Mouse (Mus musculus) limb, embryonic 13.5 days (tissue): Measurements from ENCODE around the gene Pkd1. TPM values are rescaled to one million over a fixed set of nuclear protein-coding genes. Genes with fewer than 3 reads are reported as not detected.

Experiments used
- ATAC-seq: fragments of 200-750 bp; cut with Nextera tagmentation; 2 replicates; pipeline ENCODE4 v1.8.0; 2017; ENCODE audit warnings: low read depth, moderate number of reproducible peaks, moderate TSS enrichment; ENCODE audit not compliant: low FRiP score
- H3K27ac ChIP-seq: fragments of 300-500 bp; sonication (generic); 2 replicates; pipeline ENCODE4 v1.5.1; 2015; ENCODE audit warnings: inconsistent platforms, mild to moderate bottlenecking, moderate library complexity
- H3K27me3 ChIP-seq: fragments of 300-500 bp; sonication (generic); 2 replicates; pipeline ENCODE4 v1.6.1; 2015; ENCODE audit warnings: mild to moderate bottlenecking, inconsistent platforms
- H3K36me3 ChIP-seq: fragments of 300-500 bp; sonication (generic); 2 replicates; pipeline ENCODE4 v1.6.1; 2015; ENCODE audit warnings: inconsistent platforms, mild to moderate bottlenecking, moderate library complexity
- H3K4me1 ChIP-seq: fragments of 300-500 bp; sonication (generic); 2 replicates; pipeline ENCODE4 v1.6.1; 2015; ENCODE audit warnings: inconsistent platforms
- H3K4me2 ChIP-seq: fragments of 300-500 bp; sonication (generic); replicated peaks from 2 replicates; pipeline ENCODE4 v1.6.1; 2015; ENCODE audit warnings: inconsistent platforms, mild to moderate bottlenecking, moderate library complexity
- H3K4me3 ChIP-seq: fragments of 300-500 bp; sonication (generic); 2 replicates; pipeline ENCODE4 v1.5.1; 2015; ENCODE audit warnings: moderate library complexity, mild to moderate bottlenecking, inconsistent platforms
- H3K9ac ChIP-seq: fragments of 300-500 bp; sonication (generic); 2 replicates; pipeline ENCODE4 v1.6.1; 2015; ENCODE audit warnings: mild to moderate bottlenecking, inconsistent platforms
- H3K9me3 ChIP-seq: fragments of 300-500 bp; sonication (generic); 2 replicates; pipeline ENCODE4 v1.6.1; 2016; ENCODE audit warnings: inconsistent platforms
- WGBS: fragments of 180-500 bp; shearing (Covaris S2); methylation state at CpG from one replicate; pipeline ENCODE4 v1.1.7; 2015; 5-methylcytosine and 5-hydroxymethylcytosine counted together
- microRNA-seq: library from miRNA; unstranded; fragments of <30 nt; microRNA quantifications from one replicate; pipeline ENCODE4, GENCODE M21; 2016
- polyA plus RNA-seq: library from polyadenylated mRNA; unstranded; fragments of >200 nt; fragmentation: Nextera tagmentation; extraction: Ambion mirVana; gene quantifications from 2 replicates; pipeline ENCODE4 v1.2.1, GENCODE M21; 2015

Gene Pkd1
- polyA plus RNA-seq, 1 experiment from 2014 or later = 36.6 TPM

DNA sequence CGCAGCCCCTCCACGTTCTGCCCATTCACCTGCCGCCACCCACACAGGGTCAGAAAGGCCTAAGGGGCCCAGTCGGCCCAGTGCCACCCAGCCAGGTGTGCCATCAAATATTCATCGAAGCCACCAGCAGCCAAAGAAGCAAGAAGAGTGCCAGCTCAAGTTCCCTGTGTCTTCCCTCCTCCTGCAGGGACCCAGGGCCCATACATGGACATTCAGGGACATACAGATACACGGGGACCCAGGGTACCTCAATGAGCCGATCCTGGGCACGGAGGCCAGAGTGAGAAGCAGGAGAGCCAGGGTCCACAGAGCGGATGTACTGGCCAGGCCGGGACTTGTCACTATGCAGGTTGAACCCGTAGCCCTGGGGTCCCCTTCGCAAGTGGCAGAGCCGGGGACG lies 92.3 kb downstream of the Pkd1 start:
- no peak overlapping the region for H3K4me2 ChIP-seq
- no peaks in the 10 kb centered on the region for H3K27me3 ChIP-seq
- no peaks in the 10 kb centered on the region for H3K9me3 ChIP-seq
- no peak for ATAC-seq
- peaks cover 62% of the 10 kb centered on the region for H3K4me1 ChIP-seq
- no peak overlapping the region for H3K4me3 ChIP-seq
- H3K27ac ChIP-seq = no peak overlapping the region
- no peak overlapping the region for H3K9ac ChIP-seq
- WGBS = 91% methylated on average over 14 of the region's 14 CpGs
- peaks cover 69% of the 10 kb centered on the region for H3K36me3 ChIP-seq

DNA sequence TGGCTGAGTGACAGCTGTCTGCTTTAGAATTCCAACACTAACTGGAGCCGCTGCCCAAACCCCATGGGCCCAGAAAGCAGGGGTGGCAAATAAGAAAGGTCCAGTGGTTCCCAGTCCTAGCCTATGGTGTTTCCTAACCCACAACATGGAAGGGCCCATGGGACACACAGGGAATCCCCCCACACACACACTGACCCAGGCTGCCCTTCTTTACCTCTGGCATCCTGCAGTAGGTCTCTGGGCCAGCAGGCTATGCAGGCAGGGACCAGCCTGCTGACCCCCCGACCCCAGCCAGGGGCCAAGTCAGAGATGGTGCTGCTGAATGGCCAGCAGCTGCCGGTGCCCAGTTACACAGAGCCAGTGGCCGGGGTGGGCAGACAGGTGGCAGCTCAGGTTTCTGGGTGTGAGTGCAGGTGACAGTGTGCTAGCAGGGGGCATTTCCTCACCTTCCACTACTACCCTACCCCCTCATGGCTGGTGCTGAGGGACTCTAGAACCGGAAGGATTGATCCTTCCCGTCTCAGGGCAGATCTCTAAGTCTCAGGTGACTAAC lies 93.2 kb downstream of the Pkd1 start:
- Histone ChIP-seq H3K4me1 (peaks cover 70% of the 10 kb centered on the region), H3K27me3 (no peaks in the 10 kb centered on the region), H3K4me2 (no peak overlapping the region), H3K27ac (no peak overlapping the region), H3K9me3 (no peaks in the 10 kb centered on the region), H3K9ac (0 out of 2 replicates have a peak overlapping the region, but pooled peaks have one; percentile 8), H3K36me3 (peaks cover 74% of the 10 kb centered on the region), H3K4me3 (no peak overlapping the region)
- WGBS = 63% methylated on average over 6 of the region's 6 CpGs
- ATAC-seq = no peak

DNA sequence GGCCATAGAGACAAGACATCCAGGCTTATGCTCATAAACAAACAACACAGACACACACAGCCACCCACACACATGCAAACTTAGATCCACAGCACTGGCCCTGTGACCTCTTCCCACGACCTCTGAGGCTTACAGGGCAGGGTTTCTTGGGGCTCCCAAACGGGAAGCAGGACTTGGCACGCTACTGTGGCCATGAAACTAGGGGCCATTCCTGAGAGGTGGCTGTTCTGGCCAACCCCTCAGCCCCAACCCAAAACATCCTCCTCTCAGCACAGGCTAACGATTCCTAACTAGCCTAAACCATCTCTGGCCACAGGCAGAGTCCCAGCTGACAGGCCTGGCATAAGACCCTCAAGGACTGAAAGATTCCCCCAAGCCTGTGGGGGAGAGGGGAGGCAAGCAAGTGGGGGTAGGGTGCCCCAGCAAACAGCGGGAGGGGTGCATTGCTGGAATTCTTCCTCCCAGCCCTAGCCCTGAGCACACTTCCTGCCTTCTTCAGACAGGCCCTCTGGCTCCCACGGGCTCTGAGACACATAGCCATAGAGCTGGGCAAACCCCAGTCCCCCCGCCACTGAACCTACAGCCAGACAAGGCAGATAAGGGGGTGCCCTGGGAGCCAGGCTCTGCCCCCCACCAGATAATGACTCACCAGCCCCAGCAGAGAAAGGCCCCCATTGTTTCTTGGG lies 94.5 kb downstream of the Pkd1 start:
- WGBS = 34% methylated on average over 7 of the region's 7 CpGs
- Histone ChIP-seq H3K27me3 (no peaks in the 10 kb centered on the region), H3K36me3 (peaks cover 67% of the 10 kb centered on the region), H3K4me2 (peak overlapping the region; percentile 16; the same call in 1 of the 2 replicates), H3K9ac (peak overlapping the region; percentile 59), H3K4me3 (no peak overlapping the region), H3K4me1 (peaks cover 71% of the 10 kb centered on the region), H3K27ac (peak overlapping the region; percentile 72), H3K9me3 (no peaks in the 10 kb centered on the region)
- ATAC-seq = no peak

DNA sequence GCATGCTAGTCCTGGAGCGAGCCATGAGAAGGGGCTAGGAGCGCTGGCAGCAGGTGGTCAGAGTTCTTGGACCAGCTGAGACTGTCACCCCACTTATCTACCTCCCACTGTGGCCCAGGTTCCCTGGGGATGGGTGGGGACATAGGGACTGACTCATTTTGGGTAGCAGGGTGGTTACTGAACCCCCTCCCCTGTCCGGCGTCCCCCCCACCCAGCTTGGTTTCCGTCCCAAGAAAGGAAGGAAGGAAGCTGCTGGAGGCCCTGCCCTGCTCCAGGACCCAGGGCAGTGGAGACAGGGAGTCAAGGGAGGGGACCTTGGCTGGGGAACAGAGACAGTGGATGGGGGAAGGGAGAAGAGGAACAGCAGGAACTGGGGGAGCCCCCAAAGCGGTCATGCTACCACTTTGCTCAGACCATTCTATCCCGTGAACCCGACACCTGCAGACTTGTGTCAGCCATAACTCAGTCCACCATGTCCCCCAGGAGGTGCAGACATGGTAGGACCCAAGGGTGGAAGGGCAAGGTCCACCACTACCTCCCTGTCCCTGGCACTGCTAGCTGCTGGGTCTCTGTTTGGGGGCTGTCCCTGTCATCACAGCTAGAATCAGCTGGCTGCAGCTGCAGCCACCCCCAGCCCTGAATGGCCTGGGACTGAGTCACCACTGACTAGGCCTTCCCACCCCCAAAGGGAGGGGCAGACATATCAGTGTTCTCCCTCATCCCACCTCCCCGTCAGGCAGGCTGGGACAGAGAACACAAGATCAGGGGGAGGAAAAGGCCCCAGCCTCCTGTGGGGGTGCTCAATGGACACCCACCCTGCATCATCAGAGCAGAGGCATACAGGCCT lies 95.5 kb downstream of the Pkd1 start:
- H3K27ac ChIP-seq = peak overlapping the region; percentile 72; the same call in 1 of the 2 replicates
- no peak overlapping the region for H3K4me3 ChIP-seq
- H3K36me3 ChIP-seq = peaks cover 67% of the 10 kb centered on the region
- WGBS = 80% methylated on average over 9 of the region's 9 CpGs
- H3K4me2 ChIP-seq = peak overlapping the region; percentile 16; the same call in 1 of the 2 replicates
- ATAC-seq = no peak
- peaks cover 67% of the 10 kb centered on the region for H3K4me1 ChIP-seq
- no peaks in the 10 kb centered on the region for H3K27me3 ChIP-seq
- no peaks in the 10 kb centered on the region for H3K9me3 ChIP-seq
- peak overlapping the region; percentile 59 for H3K9ac ChIP-seq

DNA sequence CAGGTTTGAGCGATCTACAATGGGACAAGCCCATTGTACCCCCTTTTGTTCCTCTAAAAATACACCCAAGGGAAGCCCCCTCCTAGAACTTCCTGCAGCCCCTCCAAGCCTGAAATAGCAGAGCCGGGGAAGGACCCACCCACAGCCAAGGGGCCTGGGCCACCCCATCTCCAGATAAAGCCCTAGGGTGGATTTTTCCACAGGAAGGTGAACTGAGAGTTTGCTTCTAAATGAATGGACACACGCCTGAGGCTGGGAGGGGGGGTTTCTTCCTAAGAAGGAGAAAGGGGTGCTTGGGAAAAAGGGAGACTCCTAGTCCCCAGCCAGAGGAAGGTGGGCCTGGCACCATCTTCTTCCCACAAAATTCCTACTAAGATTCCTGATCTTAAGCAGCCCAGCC lies 96.3 kb downstream of the Pkd1 start:
- H3K4me3 ChIP-seq = no peak overlapping the region
- ATAC-seq = no peak
- no peaks in the 10 kb centered on the region for H3K9me3 ChIP-seq
- no peak overlapping the region for H3K4me2 ChIP-seq
- H3K27me3 ChIP-seq = no peaks in the 10 kb centered on the region
- H3K27ac ChIP-seq = no peak overlapping the region
- H3K4me1 ChIP-seq = peaks cover 64% of the 10 kb centered on the region
- WGBS = 72% methylated on average over 3 of the region's 3 CpGs
- peaks cover 58% of the 10 kb centered on the region for H3K36me3 ChIP-seq
- H3K9ac ChIP-seq = no peak overlapping the region

Small RNA genes within 50 kb of the gene (microRNA-seq; reads per million reads assigned to microRNA genes)
- gene Gm24589 = not detected

Other genes with a start within 250 kb of the Pkd1 start
- gene Abca17, start 198.8 kb upstream of the Pkd1 start, polyA plus RNA-seq = not detected in 2 replicates
- gene Abca3, start 197.9 kb upstream of the Pkd1 start, polyA plus RNA-seq = 5.6 and 6.6 TPM in 2 replicates
- gene Rnps1, start 135.3 kb upstream of the Pkd1 start, polyA plus RNA-seq = 322 TPM in 2 replicates
- gene Eci1, start 123.2 kb upstream of the Pkd1 start, polyA plus RNA-seq = 85.0 and 87.3 TPM in 2 replicates
- gene Dnase1l2, start 106.7 kb upstream of the Pkd1 start, polyA plus RNA-seq = 2.7 and 3.9 TPM in 2 replicates
- gene E4f1, start 79.5 kb upstream of the Pkd1 start, polyA plus RNA-seq = 38.3 and 45.7 TPM in 2 replicates
- gene Pgp, start 79.4 kb upstream of the Pkd1 start, polyA plus RNA-seq = 50.2 and 51.3 TPM in 2 replicates
- gene Bricd5, start 76.0 kb upstream of the Pkd1 start, polyA plus RNA-seq = not detected in 2 replicates
- 33.1 and 35.6 TPM in 2 replicates for gene Mlst8, start 70.8 kb upstream of the Pkd1 start, polyA plus RNA-seq
- 5.0 and 5.2 TPM in 2 replicates for gene Caskin1, start 61.2 kb upstream of the Pkd1 start, polyA plus RNA-seq
- gene Traf7, start 21.9 kb upstream of the Pkd1 start, polyA plus RNA-seq = 96.2 and 103 TPM in 2 replicates
- 3.4 TPM in 2 replicates for gene Rab26, start 15.6 kb upstream of the Pkd1 start, polyA plus RNA-seq
- gene Tsc2, start 82.8 kb downstream of the Pkd1 start, polyA plus RNA-seq = 65.5 and 72.2 TPM in 2 replicates
- gene Nthl1, start 82.8 kb downstream of the Pkd1 start, polyA plus RNA-seq = 23.7 and 25.0 TPM in 2 replicates
- 58.1 and 59.3 TPM in 2 replicates for gene Slc9a3r2, start 100.5 kb downstream of the Pkd1 start, polyA plus RNA-seq
- gene Npw, start 108.6 kb downstream of the Pkd1 start, polyA plus RNA-seq = 0.80 TPM in 2 replicates
- gene Zfp598, start 119.9 kb downstream of the Pkd1 start, polyA plus RNA-seq = 22.2 and 24.7 TPM in 2 replicates
- gene Syngr3, start 140.1 kb downstream of the Pkd1 start, polyA plus RNA-seq = 7.8 and 8.4 TPM in 2 replicates
- 46.6 and 48.1 TPM in 2 replicates for gene Gfer, start 146.3 kb downstream of the Pkd1 start, polyA plus RNA-seq
- 2.5 and 3.1 TPM in 2 replicates for gene Noxo1, start 146.4 kb downstream of the Pkd1 start, polyA plus RNA-seq
- 79.8 and 84.6 TPM in 2 replicates for gene Tbl3, start 157.8 kb downstream of the Pkd1 start, polyA plus RNA-seq
- not detected in 2 replicates for gene Rnf151, start 168.2 kb downstream of the Pkd1 start, polyA plus RNA-seq
- 1,267 and 1,298 TPM in 2 replicates for gene Rps2, start 168.3 kb downstream of the Pkd1 start, polyA plus RNA-seq
- 206 and 215 TPM in 2 replicates for gene Ndufb10, start 174.6 kb downstream of the Pkd1 start, polyA plus RNA-seq
- not detected in 2 replicates for gene Rpl3l, start 178.0 kb downstream of the Pkd1 start, polyA plus RNA-seq
- gene Msrb1, start 186.8 kb downstream of the Pkd1 start, polyA plus RNA-seq = 23.1 and 26.0 TPM in 2 replicates
- 2.6 and 3.7 TPM in 2 replicates for gene Hs3st6, start 203.2 kb downstream of the Pkd1 start, polyA plus RNA-seq